19 mouse cellular contexts compared by ENCODE assay signal in the genomic region with DNA sequence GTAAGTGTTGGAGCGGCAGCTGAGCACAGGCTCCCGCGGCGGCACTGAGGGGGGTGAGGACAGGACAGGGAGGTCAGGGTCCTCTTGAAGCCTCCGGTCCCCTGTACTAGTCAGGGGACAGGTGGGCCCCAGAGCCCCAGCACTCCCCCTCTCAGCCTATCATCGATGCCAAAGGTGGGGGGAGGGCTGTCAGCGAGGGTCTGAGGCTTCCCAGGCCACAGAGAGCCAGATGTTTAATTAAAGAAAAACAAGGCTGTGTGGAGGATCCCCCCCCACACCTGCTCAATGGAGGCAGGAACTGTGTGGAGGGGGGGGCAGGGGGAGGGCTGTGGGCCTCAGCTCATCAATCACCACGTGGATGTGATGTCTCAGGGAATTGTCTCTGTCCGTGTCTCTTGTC. TPM values are rescaled to one million over a fixed set of nuclear protein-coding genes. Genes with fewer than 3 reads are reported as not detected.
DNase-seq lines count a peak whose midpoint lies in the region; ATAC-seq lines count a peak whose summit lies in the region.
"Had no signal": no experiment of that assay in that cellular context is flagged by ENCODE, and none has a peak within 500 bp of the region (broad histone marks: within the 10 kb centered on the region; RNA-seq: fewer than 3 reads in every experiment).

No protein-coding gene starts in this region.

- 62% methylated on average over 9 of the region's 9 CpGs for WGBS in forebrain, embryonic 10.5 days
- whole genome bisulfite sequencing in forebrain, embryonic 16.5 days, result 66% methylated on average over 9 of the region's 9 CpGs
- 9% methylated on average over 9 of the region's 9 CpGs for WGBS in kidney, embryonic 14.5 days
- WGBS in embryonic facial prominence, embryonic 14.5 days, result 30% methylated on average over 8 of the region's 9 CpGs
- 5% methylated on average over 9 of the region's 9 CpGs for WGBS in limb, embryonic 11.5 days

- no peak overlapping the region for H3K9ac ChIP-seq in forebrain, embryonic 16.5 days (replicated peaks; ENCODE audit: low read depth, low read length)
- H3K9ac ChIP-seq in kidney, embryonic 14.5 days (ENCODE audit: low read depth, low read length), result peak overlapping the region; percentile 28; the same call in 1 of the 2 replicates
- 0 out of 2 replicates have a peak overlapping the region, but pooled peaks have one; percentile 25 for H3K9ac ChIP-seq in embryonic facial prominence, embryonic 14.5 days (ENCODE audit: low read depth, low read length)
- H3K9ac ChIP-seq in limb, embryonic 11.5 days (ENCODE audit: low read length), result no peak overlapping the region
- H3K9ac ChIP-seq: liver, embryonic 13.5 days; lung, embryonic 15.5 days had no signal

- no peaks in the 10 kb centered on the region for H3K9me3 ChIP-seq in forebrain, embryonic 10.5 days
- no peaks in the 10 kb centered on the region for H3K9me3 ChIP-seq in forebrain, embryonic 16.5 days (ENCODE audit: control insufficient read depth, low read length)
- no peaks in the 10 kb centered on the region for H3K9me3 ChIP-seq in kidney, embryonic 14.5 days (ENCODE audit: control insufficient read depth, low read length)
- no peaks in the 10 kb centered on the region for H3K9me3 ChIP-seq in embryonic facial prominence, embryonic 14.5 days (ENCODE audit: control insufficient read depth, low read length)
- H3K9me3 ChIP-seq in limb, embryonic 11.5 days (ENCODE audit: control insufficient read depth, low read length), result no peaks in the 10 kb centered on the region
- H3K9me3 ChIP-seq: heart, embryonic 13.5 days; liver, embryonic 13.5 days; lung, embryonic 15.5 days had no signal

- no peak overlapping the region for H3K4me3 ChIP-seq in forebrain, embryonic 10.5 days
- H3K4me3 ChIP-seq in forebrain, embryonic 16.5 days (replicated peaks; ENCODE audit: low read length), result no peak overlapping the region
- no peak overlapping the region for H3K4me3 ChIP-seq in kidney, embryonic 14.5 days (ENCODE audit: low read length)
- H3K4me3 ChIP-seq in embryonic facial prominence, embryonic 14.5 days (ENCODE audit: low read depth, low read length), result no peak overlapping the region
- no peak overlapping the region for H3K4me3 ChIP-seq in limb, embryonic 11.5 days (ENCODE audit: low read depth, low read length)
- H3K4me3 ChIP-seq: heart, embryonic 13.5 days; liver, embryonic 13.5 days; lung, embryonic 15.5 days had no signal

- ATAC-seq in forebrain, embryonic 16.5 days, result no peak
- peak; percentile 25 for ATAC-seq in kidney, embryonic 14.5 days (ENCODE audit: low FRiP score, low TSS enrichment)
- no peak for ATAC-seq in embryonic facial prominence, embryonic 14.5 days (ENCODE audit: low read depth)
- 0 out of 2 replicates have a peak, but pooled peaks have one; percentile 9 for ATAC-seq in limb, embryonic 11.5 days (ENCODE audit: insufficient number of reproducible peaks, low FRiP score, low TSS enrichment, low read depth)
- no peak for ATAC-seq in erythroblast, adult 5-6 weeks (replicated peaks; ENCODE audit: low FRiP score, poor library complexity, severe bottlenecking)

- H3K27ac ChIP-seq in forebrain, embryonic 10.5 days, result 0 out of 2 replicates have a peak overlapping the region, but pooled peaks have one; percentile 51
- no peak overlapping the region for H3K27ac ChIP-seq in forebrain, embryonic 16.5 days (ENCODE audit: low read length)
- peak overlapping the region; percentile 42; the same call in 1 of the 2 replicates for H3K27ac ChIP-seq in kidney, embryonic 14.5 days (ENCODE audit: low read depth, low read length)
- no peak overlapping the region for H3K27ac ChIP-seq in embryonic facial prominence, embryonic 14.5 days (replicated peaks; ENCODE audit: low read depth, low read length)
- no peak overlapping the region for H3K27ac ChIP-seq in limb, embryonic 11.5 days (replicated peaks; ENCODE audit: low read depth, low read length)
- H3K27ac ChIP-seq: heart, embryonic 13.5 days; liver, embryonic 13.5 days; lung, embryonic 15.5 days had no signal

- H3K4me2 ChIP-seq in forebrain, embryonic 16.5 days (ENCODE audit: low read length), result no peak overlapping the region
- no peak overlapping the region for H3K4me2 ChIP-seq in kidney, embryonic 14.5 days (replicated peaks; ENCODE audit: low read depth, low read length)
- H3K4me2 ChIP-seq in embryonic facial prominence, embryonic 14.5 days (ENCODE audit: low read depth, low read length), result no peak overlapping the region
- H3K4me2 ChIP-seq in limb, embryonic 11.5 days (ENCODE audit: low read depth, severe bottlenecking), result peak overlapping the region; percentile 12; the same call in 1 of the 2 replicates
- H3K4me2 ChIP-seq: heart, embryonic 13.5 days; liver, embryonic 13.5 days; lung, embryonic 15.5 days had no signal

- no peak for DNase-seq in forebrain, embryonic 10.5 days (ENCODE audit: extremely low spot score, low spot score)
- DNase-seq in kidney, postnatal 14 days, result no peak
- no peak for DNase-seq in embryonic facial prominence, embryonic 14.5 days (ENCODE audit: low spot score)
- peak; percentile 66 for DNase-seq in limb, embryonic 11.5 days (ENCODE audit: low spot score)
- no peak for DNase-seq in urinary bladder, postnatal 4 days (ENCODE audit: low spot score in 2 of 2)
- DNase-seq: cerebellum, postnatal 14 days; heart, postnatal 4 days; kidney, adult 18-20 months; layer of hippocampus, postnatal 36 days; liver, embryonic 13.5 days; right cerebral cortex, postnatal 25 days; thymus, postnatal 25 days had no signal

- H3K27me3 ChIP-seq in forebrain, embryonic 10.5 days (ENCODE audit: poor library complexity, severe bottlenecking), result peaks cover 42% of the 10 kb centered on the region
- no peaks in the 10 kb centered on the region for H3K27me3 ChIP-seq in forebrain, embryonic 16.5 days (replicated peaks; ENCODE audit: control insufficient read depth, insufficient read depth, low read length)
- H3K27me3 ChIP-seq in kidney, embryonic 14.5 days (ENCODE audit: control insufficient read depth, insufficient read depth, low read length), result no peaks in the 10 kb centered on the region
- no peaks in the 10 kb centered on the region for H3K27me3 ChIP-seq in embryonic facial prominence, embryonic 14.5 days (replicated peaks; ENCODE audit: control insufficient read depth, insufficient read depth, low read length)
- H3K27me3 ChIP-seq in limb, embryonic 11.5 days (ENCODE audit: control insufficient read depth, insufficient read depth, low read length), result peaks cover 40% of the 10 kb centered on the region
- H3K27me3 ChIP-seq: lung, embryonic 15.5 days had no signal

- H3K36me3 ChIP-seq in forebrain, embryonic 10.5 days (replicated peaks), result peaks cover 98% of the 10 kb centered on the region
- H3K36me3 ChIP-seq in forebrain, embryonic 16.5 days (ENCODE audit: control insufficient read depth, insufficient read depth), result no peaks in the 10 kb centered on the region
- no peaks in the 10 kb centered on the region; the same call in 1 of the 2 replicates for H3K36me3 ChIP-seq in kidney, embryonic 14.5 days (ENCODE audit: control insufficient read depth, insufficient read depth, low read length)
- H3K36me3 ChIP-seq in embryonic facial prominence, embryonic 14.5 days (ENCODE audit: control insufficient read depth, insufficient read depth, low read length), result peaks cover 4% of the 10 kb centered on the region; the same call in 1 of the 2 replicates
- no peaks in the 10 kb centered on the region for H3K36me3 ChIP-seq in limb, embryonic 11.5 days (ENCODE audit: control insufficient read depth, insufficient read depth, low read length)
- H3K36me3 ChIP-seq: heart, embryonic 13.5 days; liver, embryonic 13.5 days; lung, embryonic 15.5 days had no signal

- peaks cover 93% of the 10 kb centered on the region for H3K4me1 ChIP-seq in forebrain, embryonic 10.5 days
- peaks cover 25% of the 10 kb centered on the region for H3K4me1 ChIP-seq in forebrain, embryonic 16.5 days (replicated peaks; ENCODE audit: control insufficient read depth, insufficient read depth, low read length)
- H3K4me1 ChIP-seq in kidney, embryonic 14.5 days (ENCODE audit: control insufficient read depth, insufficient read depth, low read length), result peaks cover 80% of the 10 kb centered on the region
- peaks cover 31% of the 10 kb centered on the region for H3K4me1 ChIP-seq in embryonic facial prominence, embryonic 14.5 days (ENCODE audit: control insufficient read depth, insufficient read depth, low read length)
- H3K4me1 ChIP-seq in limb, embryonic 11.5 days (ENCODE audit: control insufficient read depth, insufficient read depth, low read length), result peaks cover 69% of the 10 kb centered on the region

RNA-seq across cellular contexts. Expression of gene Enho, which starts 23.5 kb away (rescaled TPM):
- 19.7 and 21.3 TPM in 2 replicates for polyA plus RNA-seq in forebrain, embryonic 10.5 days (2016; fragmentation: Nextera tagmentation; extraction: Ambion mirVana)
- 51.5 and 68.4 TPM in 2 replicates for polyA plus RNA-seq in forebrain, embryonic 16.5 days (2015; fragmentation: Nextera tagmentation; extraction: Ambion mirVana)
- polyA plus RNA-seq in kidney, embryonic 14.5 days (2014; fragmentation: Nextera tagmentation; extraction: Ambion mirVana), result 23.2 and 23.5 TPM in 2 replicates
- polyA plus RNA-seq in embryonic facial prominence, embryonic 14.5 days (2014; fragmentation: Nextera tagmentation; extraction: Ambion mirVana), result 22.7 and 26.0 TPM in 2 replicates
- polyA plus RNA-seq in limb, embryonic 11.5 days (2014; fragmentation: Nextera tagmentation; extraction: Ambion mirVana), result 20.8 and 22.5 TPM in 2 replicates
- not detected in 2 replicates for total RNA-seq in erythroblast, adult 5-6 weeks (2015; ENCODE audit: low replicate concordance)
- total RNA-seq in erythroblast, adult 5-6 weeks (2017; ENCODE audit: low replicate concordance), result not detected in 2 replicates
- total RNA-seq: granulocyte monocyte progenitor cell, adult 5-6 weeks; megakaryocyte, adult 5-6 weeks had no signal

RNA-seq across cellular contexts. Expression of gene Cntfr, which starts 33.3 kb away (rescaled TPM):
- 19.4 and 21.9 TPM in 2 replicates for polyA plus RNA-seq in forebrain, embryonic 10.5 days (2016; fragmentation: Nextera tagmentation; extraction: Ambion mirVana)
- polyA plus RNA-seq in forebrain, embryonic 16.5 days (2015; fragmentation: Nextera tagmentation; extraction: Ambion mirVana), result 12.3 and 16.7 TPM in 2 replicates
- 16.6 and 31.5 TPM in 2 replicates for polyA plus RNA-seq in kidney, embryonic 14.5 days (2014; fragmentation: Nextera tagmentation; extraction: Ambion mirVana)
- 12.8 and 13.0 TPM in 2 replicates for polyA plus RNA-seq in embryonic facial prominence, embryonic 14.5 days (2014; fragmentation: Nextera tagmentation; extraction: Ambion mirVana)
- 5.6 and 9.2 TPM in 2 replicates for polyA plus RNA-seq in limb, embryonic 11.5 days (2014; fragmentation: Nextera tagmentation; extraction: Ambion mirVana)
- not detected in 2 replicates for total RNA-seq in erythroblast, adult 5-6 weeks (2015; ENCODE audit: low replicate concordance)
- total RNA-seq in erythroblast, adult 5-6 weeks (2017; ENCODE audit: low replicate concordance), result not detected in 2 replicates
- total RNA-seq: granulocyte monocyte progenitor cell, adult 5-6 weeks; megakaryocyte, adult 5-6 weeks had no signal

RNA-seq across cellular contexts. Expression of gene Il11ra1, which starts 36.2 kb away (rescaled TPM):
- polyA plus RNA-seq in forebrain, embryonic 10.5 days (2016; fragmentation: Nextera tagmentation; extraction: Ambion mirVana), result 82.0 and 90.0 TPM in 2 replicates
- polyA plus RNA-seq in forebrain, embryonic 16.5 days (2015; fragmentation: Nextera tagmentation; extraction: Ambion mirVana), result 28.3 and 29.2 TPM in 2 replicates
- polyA plus RNA-seq in kidney, embryonic 14.5 days (2014; fragmentation: Nextera tagmentation; extraction: Ambion mirVana), result 122 and 125 TPM in 2 replicates
- 317 and 362 TPM in 2 replicates for polyA plus RNA-seq in embryonic facial prominence, embryonic 14.5 days (2014; fragmentation: Nextera tagmentation; extraction: Ambion mirVana)
- polyA plus RNA-seq in limb, embryonic 11.5 days (2014; fragmentation: Nextera tagmentation; extraction: Ambion mirVana), result 202 and 214 TPM in 2 replicates
- 4.6 and 7.5 TPM in 2 replicates for total RNA-seq in erythroblast, adult 5-6 weeks (2015; ENCODE audit: low replicate concordance)
- 8.2 and 18.1 TPM in 2 replicates for total RNA-seq in erythroblast, adult 5-6 weeks (2017; ENCODE audit: low replicate concordance)

RNA-seq across cellular contexts. Expression of gene Rpp25l, which starts 49.7 kb away (rescaled TPM):
- 97.3 and 98.1 TPM in 2 replicates for polyA plus RNA-seq in forebrain, embryonic 10.5 days (2016; fragmentation: Nextera tagmentation; extraction: Ambion mirVana)
- polyA plus RNA-seq in forebrain, embryonic 16.5 days (2015; fragmentation: Nextera tagmentation; extraction: Ambion mirVana), result 51.7 and 60.5 TPM in 2 replicates
- polyA plus RNA-seq in kidney, embryonic 14.5 days (2014; fragmentation: Nextera tagmentation; extraction: Ambion mirVana), result 86.2 and 91.3 TPM in 2 replicates
- 67.4 and 68.7 TPM in 2 replicates for polyA plus RNA-seq in embryonic facial prominence, embryonic 14.5 days (2014; fragmentation: Nextera tagmentation; extraction: Ambion mirVana)
- 94.2 and 99.3 TPM in 2 replicates for polyA plus RNA-seq in limb, embryonic 11.5 days (2014; fragmentation: Nextera tagmentation; extraction: Ambion mirVana)
- 6.3 and 9.6 TPM in 2 replicates for total RNA-seq in erythroblast, adult 5-6 weeks (2015; ENCODE audit: low replicate concordance)
- total RNA-seq in erythroblast, adult 5-6 weeks (2017; ENCODE audit: low replicate concordance), result 2.5 and 4.7 TPM in 2 replicates

RNA-seq across cellular contexts. Expression of gene Dctn3, which starts 59.4 kb away (rescaled TPM):
- 141 and 142 TPM in 2 replicates for polyA plus RNA-seq in forebrain, embryonic 10.5 days (2016; fragmentation: Nextera tagmentation; extraction: Ambion mirVana)
- 304 and 315 TPM in 2 replicates for polyA plus RNA-seq in forebrain, embryonic 16.5 days (2015; fragmentation: Nextera tagmentation; extraction: Ambion mirVana)
- 107 and 114 TPM in 2 replicates for polyA plus RNA-seq in kidney, embryonic 14.5 days (2014; fragmentation: Nextera tagmentation; extraction: Ambion mirVana)
- 112 and 117 TPM in 2 replicates for polyA plus RNA-seq in embryonic facial prominence, embryonic 14.5 days (2014; fragmentation: Nextera tagmentation; extraction: Ambion mirVana)
- polyA plus RNA-seq in limb, embryonic 11.5 days (2014; fragmentation: Nextera tagmentation; extraction: Ambion mirVana), result 94.3 and 104 TPM in 2 replicates
- total RNA-seq in erythroblast, adult 5-6 weeks (2015; ENCODE audit: low replicate concordance), result 22.8 and 26.7 TPM in 2 replicates
- total RNA-seq in erythroblast, adult 5-6 weeks (2017; ENCODE audit: low replicate concordance), result 30.0 and 37.1 TPM in 2 replicates

Comparison
In these comparisons a context has a peak if more than half of its experiments do, and no peak if none do; other contexts are left out.
1. H3K27ac ChIP-seq: peak in forebrain, embryonic 10.5 days (single experiment) and kidney, embryonic 14.5 days (single experiment); none in forebrain, embryonic 16.5 days (single experiment), embryonic facial prominence, embryonic 14.5 days (single experiment) and limb, embryonic 11.5 days (single experiment).
2. ATAC-seq: peak in kidney, embryonic 14.5 days (single experiment) and limb, embryonic 11.5 days (single experiment); none in forebrain, embryonic 16.5 days (single experiment), embryonic facial prominence, embryonic 14.5 days (single experiment) and erythroblast, adult 5-6 weeks (single experiment).
3. H3K9ac ChIP-seq: peak in kidney, embryonic 14.5 days (single experiment) and embryonic facial prominence, embryonic 14.5 days (single experiment); none in forebrain, embryonic 16.5 days (single experiment) and limb, embryonic 11.5 days (single experiment).